Mouse (Mus musculus) cerebellum, postnatal 4 days (tissue): Measurements from ENCODE around the gene Akap11.
"Not testable (repeated sequence)": the region's sequence is repeated elsewhere in the genome, so short reads cannot be mapped to it uniquely, and the experiment has no call there.

ENCODE experiments used
- DNase-seq, 2 experiments: peaks; one replicate each; pipeline ENCODE4 v3.0.0; 2022; ENCODE audit warnings: low spot score in 2 of 2, mixed read lengths in 1 of 2

Akap11 gene

GRCm38 (mm10) chr14:78536281-78537165 is at the start of gene Akap11:
TSS of gene Akap11 (minus strand) at chr14:78536808.
- DNase-seq, result peak; percentile 88 to 98

- DNase-seq, result no peak
Measured at GRCm38 (mm10) chr14:78584222-78584621, 47.6 kb upstream of the Akap11 start.

- DNase-seq, result no peak
Measured at GRCm38 (mm10) chr14:78583168-78583567, 46.6 kb upstream of the Akap11 start.

- DNase-seq, result no peak
Measured at GRCm38 (mm10) chr14:78575899-78576298, 39.3 kb upstream of the Akap11 start.

- no peak for DNase-seq
Measured at GRCm38 (mm10) chr14:78568410-78568809, 31.8 kb upstream of the Akap11 start.

GRCm38 (mm10) chr14:78566431-78566830 is 29.8 kb upstream of the Akap11 start:
- no peak for DNase-seq

GRCm38 (mm10) chr14:78564292-78564691 is 27.7 kb upstream of the Akap11 start:
- DNase-seq, result no peak

GRCm38 (mm10) chr14:78563211-78563610 is 26.6 kb upstream of the Akap11 start:
- no peak for DNase-seq

- DNase-seq, result no peak
Measured at GRCm38 (mm10) chr14:78562121-78562520, 25.5 kb upstream of the Akap11 start.

- DNase-seq, result no peak
Measured at GRCm38 (mm10) chr14:78559042-78559441, 22.4 kb upstream of the Akap11 start.

- DNase-seq, result not testable (repeated sequence)
Measured at GRCm38 (mm10) chr14:78554830-78555229, 18.2 kb upstream of the Akap11 start.

GRCm38 (mm10) chr14:78553661-78554060 is 17.1 kb upstream of the Akap11 start:
- DNase-seq, result no peak

GRCm38 (mm10) chr14:78548807-78549206 is 12.2 kb upstream of the Akap11 start:
- no peak for DNase-seq

- peak in 1 of 2 experiments; percentile 8 for DNase-seq
Measured at GRCm38 (mm10) chr14:78541319-78541718, 4.7 kb upstream of the Akap11 start.

- no peak for DNase-seq
Measured at GRCm38 (mm10) chr14:78539821-78540220, 3.2 kb upstream of the Akap11 start.

GRCm38 (mm10) chr14:78538572-78539320 is 2.1 kb upstream of the Akap11 start:
- no peak for DNase-seq

- DNase-seq, result peak in 1 of 2 experiments; percentile 14
Measured at GRCm38 (mm10) chr14:78537551-78537950, 943 bp upstream of the Akap11 start.

GRCm38 (mm10) chr14:78535366-78535765 is 1.2 kb downstream of the Akap11 start:
- DNase-seq, result no peak

- no peak for DNase-seq
Measured at GRCm38 (mm10) chr14:78534651-78535050, 2.0 kb downstream of the Akap11 start.

GRCm38 (mm10) chr14:78533701-78534100 is 2.9 kb downstream of the Akap11 start:
- DNase-seq, result no peak

GRCm38 (mm10) chr14:78532345-78532744 is 4.3 kb downstream of the Akap11 start:
- no peak for DNase-seq

GRCm38 (mm10) chr14:78530256-78530655 is 6.4 kb downstream of the Akap11 start:
- no peak for DNase-seq
